Mouse (Mus musculus) spleen, adult 18-20 months (tissue): ENCODE data around the gene 1700014D04Rik.
"Not testable (repeated sequence)": the region's sequence is repeated elsewhere in the genome, so short reads cannot be mapped to it uniquely, and the experiment has no call there.

ENCODE experiments used
- DNase-seq, 2 experiments: peaks; one replicate each; pipeline ENCODE4 v3.0.0; 2022; ENCODE audit warnings: mixed read lengths in 2 of 2

The 1700014D04Rik gene

GRCm38 (mm10) chr13:59734347-59734746 lies 12.2 kb downstream of the 1700014D04Rik start:
- DNase-seq, result not testable (repeated sequence)

- DNase-seq, result no peak
Measured at GRCm38 (mm10) chr13:59733936-59734335, 12.6 kb downstream of the 1700014D04Rik start.

- DNase-seq, result no peak
Measured at GRCm38 (mm10) chr13:59731652-59732051, 14.9 kb downstream of the 1700014D04Rik start, which contains the start of gene Spata31d1d. Gene Spata31d1d, minus strand, starts transcription at chr13:59731752.

- DNase-seq, result peak; percentile 53 to 76
Measured at GRCm38 (mm10) chr13:59728378-59729093, 18.0 kb downstream of the 1700014D04Rik start.

- DNase-seq, result no peak
Measured at GRCm38 (mm10) chr13:59726139-59726867, 20.2 kb downstream of the 1700014D04Rik start.

GRCm38 (mm10) chr13:59722089-59722488 lies 24.5 kb downstream of the 1700014D04Rik start:
- DNase-seq, result not testable (repeated sequence)

- DNase-seq, result no peak
Measured at GRCm38 (mm10) chr13:59719475-59719874, 27.1 kb downstream of the 1700014D04Rik start.

GRCm38 (mm10) chr13:59718857-59719440 lies 27.6 kb downstream of the 1700014D04Rik start:
- DNase-seq, result not testable (repeated sequence)

GRCm38 (mm10) chr13:59713710-59714109 lies 32.8 kb downstream of the 1700014D04Rik start:
- no peak for DNase-seq

- not testable (repeated sequence) for DNase-seq
Measured at GRCm38 (mm10) chr13:59711984-59712383, 34.6 kb downstream of the 1700014D04Rik start, which contains the start of gene Spata31d1b. Gene Spata31d1b, plus strand, starts transcription at chr13:59712284.

- no peak for DNase-seq
Measured at GRCm38 (mm10) chr13:59710230-59710629, 36.3 kb downstream of the 1700014D04Rik start, which contains the start of gene Spata31d1a. Gene Spata31d1a, minus strand, starts transcription at chr13:59710330.

GRCm38 (mm10) chr13:59704562-59704961 lies 42.0 kb downstream of the 1700014D04Rik start:
- no peak for DNase-seq

- DNase-seq, result no peak
Measured at GRCm38 (mm10) chr13:59703514-59703913, 43.0 kb downstream of the 1700014D04Rik start.

GRCm38 (mm10) chr13:59700137-59700536 lies 46.4 kb downstream of the 1700014D04Rik start:
- not testable (repeated sequence) for DNase-seq

GRCm38 (mm10) chr13:59699131-59699530 lies 47.4 kb downstream of the 1700014D04Rik start:
- no peak for DNase-seq

GRCm38 (mm10) chr13:59695781-59696180 lies 50.8 kb downstream of the 1700014D04Rik start:
- no peak for DNase-seq

- no peak for DNase-seq
Measured at GRCm38 (mm10) chr13:59694008-59694407, 52.5 kb downstream of the 1700014D04Rik start, which contains the start of gene 4921517D22Rik. Gene 4921517D22Rik, minus strand, starts transcription at chr13:59694108.

GRCm38 (mm10) chr13:59691478-59691877 lies 55.1 kb downstream of the 1700014D04Rik start:
- DNase-seq, result no peak
